Mouse (Mus musculus): Measurements from ENCODE around the gene Gm2174. TPM values are rescaled to one million over a fixed set of nuclear protein-coding genes. Genes with fewer than 3 reads are reported as not detected.

Gm2174 gene
- polyA plus RNA-seq, 1 experiment: not detected

- 76% methylated on average over 3 of the region's 3 CpGs for WGBS
- DNase-seq (ENCODE audit: low read depth, low spot score): no peak
These were observed 34.1 kb downstream of the Gm2174 start for GRCm38 (mm10) chrX:56481906-56482305.

DNA sequence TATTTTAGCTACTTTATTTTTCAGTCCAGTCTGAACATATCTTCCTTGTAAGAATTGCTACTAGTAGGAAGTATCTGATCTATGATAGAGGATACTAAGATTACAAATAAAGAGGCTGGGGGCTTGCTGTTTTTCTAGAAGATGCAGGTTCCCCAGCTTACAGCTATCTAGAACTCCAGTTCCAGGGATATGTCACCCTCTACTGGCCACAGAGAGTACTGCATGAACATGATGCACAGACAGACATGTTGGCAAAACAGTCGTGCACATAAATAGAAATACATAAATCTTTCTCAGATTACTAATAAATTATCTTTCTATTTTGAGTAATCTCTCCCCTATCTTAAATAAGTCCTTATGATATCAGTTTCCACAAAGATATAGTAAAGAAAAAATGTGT lies 42.0 kb downstream of the Gm2174 start:
- DNase-seq (ENCODE audit: low read depth, low spot score): no peak
- WGBS: 11% methylated on average over 1 of the region's 1 CpGs

GRCm38 (mm10) chrX:56497241-56497640 lies 49.5 kb downstream of the Gm2174 start:
- DNase-seq (ENCODE audit: low read depth, low spot score): no peak
- WGBS: 79% methylated on average over 7 of the region's 7 CpGs

Other genes starting within 250 kb of the Gm2174 start
- not detected in 2 replicates for gene Gm773, start 235.1 kb upstream of the Gm2174 start, polyA plus RNA-seq (2012; rRNA removed)
- gene Zfp449, start 101.6 kb upstream of the Gm2174 start, polyA plus RNA-seq (2012; rRNA removed): 0.14 TPM in 2 replicates
- gene Smim10l2a, start 73.4 kb upstream of the Gm2174 start, polyA plus RNA-seq (2012; rRNA removed): 0.34 and 0.47 TPM in 2 replicates
- 4.9 and 8.3 TPM in 2 replicates for gene Ints6l, start 6.9 kb downstream of the Gm2174 start, polyA plus RNA-seq (2012; rRNA removed)
- gene Gm10477, start 76.8 kb downstream of the Gm2174 start, polyA plus RNA-seq (2012; rRNA removed): not detected in 2 replicates
- gene Gm648, start 101.6 kb downstream of the Gm2174 start, polyA plus RNA-seq (2012; rRNA removed): not detected in 2 replicates
- 6.3 and 7.0 TPM in 2 replicates for gene Mmgt1, start 150.1 kb downstream of the Gm2174 start, polyA plus RNA-seq (2012; rRNA removed)
- 9.5 and 16.3 TPM in 2 replicates for gene Slc9a6, start 161.8 kb downstream of the Gm2174 start, polyA plus RNA-seq (2012; rRNA removed)

Data from large intestine, adult 2 months (tissue).